Mouse (Mus musculus) kidney, adult 10 weeks (tissue): ENCODE data around the gene Gsg1l2. TPM values are rescaled to one million over a fixed set of nuclear protein-coding genes. Genes with fewer than 3 reads are reported as not detected.

Experiments used
- polyA plus RNA-seq: library from polyadenylated mRNA; stranded (reverse); fragments of 350-450 nt; fragmentation: Illumina TruSeq; extraction: RNeasy Lipid Tissue Mini Kit (QIAGEN cat#74804); gene quantifications from one replicate; pipeline ENCODE4 v1.2.3, GENCODE M21; 2014; ENCODE audit warnings: low read depth, low replicate concordance

Gsg1l2 gene
- polyA plus RNA-seq, result not detected

DNA sequence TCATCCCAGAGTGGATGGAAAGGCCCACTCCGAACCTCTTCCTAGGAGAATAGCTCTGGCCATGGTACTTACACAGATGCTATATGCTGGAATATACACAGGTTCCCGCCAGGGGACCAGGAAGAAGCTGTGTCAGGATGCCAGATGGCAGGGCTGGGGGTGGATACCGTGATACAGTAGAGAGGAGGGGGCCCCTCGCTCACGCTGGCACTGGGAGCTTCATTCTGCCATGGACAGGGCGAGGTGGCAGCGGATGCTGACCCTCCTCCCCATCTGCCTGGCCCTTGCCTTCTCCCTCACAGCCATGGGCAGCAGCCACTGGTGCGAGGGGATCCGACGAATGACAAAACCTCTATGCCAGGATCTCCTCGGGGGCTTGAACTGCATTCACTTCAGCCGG is at the start of gene Gsg1l2:
Gene Gsg1l2 (plus strand): TSS at position 230 of the 400 bp plus-strand sequence.

DNA sequence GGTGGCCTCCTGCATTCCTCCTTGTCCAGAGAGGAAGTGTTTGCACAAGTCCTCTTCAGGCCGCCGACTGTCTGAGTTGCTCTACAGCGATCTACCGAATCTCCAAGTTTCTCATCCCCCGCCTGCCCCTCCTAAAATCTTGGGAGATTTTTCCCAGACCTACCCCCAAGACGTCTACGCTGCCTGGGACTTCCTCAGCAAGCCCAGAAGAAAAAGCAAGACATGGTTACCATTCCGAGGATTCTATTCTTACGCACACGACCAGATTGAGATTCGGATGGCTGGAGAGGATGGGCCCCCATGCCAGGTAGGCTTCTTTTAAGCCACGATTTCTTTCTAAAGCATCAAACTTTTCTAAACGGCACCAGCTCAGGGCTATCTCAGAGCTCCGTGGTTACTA is 3.4 kb upstream of the Gsg1l2 start, which contains the start of gene Glp2r:
Gene Glp2r (minus strand): TSS at position 101 of the 400 bp plus-strand sequence.

DNA sequence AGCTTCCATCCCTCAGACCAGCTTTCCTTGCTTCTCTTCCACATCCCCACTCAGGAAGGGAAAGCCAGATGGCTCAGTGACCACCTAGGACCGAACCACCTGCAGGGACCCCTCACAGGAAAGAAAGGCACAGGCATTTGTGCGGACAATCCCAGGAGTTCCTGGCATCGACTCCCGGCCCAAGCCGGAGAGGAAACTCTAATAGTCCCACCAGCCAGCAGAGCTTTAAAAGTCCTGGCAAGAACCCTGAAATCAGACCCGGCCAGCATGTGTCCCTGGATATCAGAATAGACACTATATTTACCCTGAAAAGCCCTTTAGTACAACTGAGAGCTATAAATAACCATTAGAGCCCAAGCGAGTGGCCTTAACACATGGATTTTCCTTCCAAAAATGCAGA is 23.5 kb downstream of the Gsg1l2 start, which contains the start of gene Dhrs7c:
Gene Dhrs7c (plus strand): TSS at position 257 of the 400 bp plus-strand sequence.

Other genes with a start within 250 kb of the Gsg1l2 start
- gene Rcvrn, start 79.3 kb upstream of the Gsg1l2 start, polyA plus RNA-seq, result not detected
- gene Glp2r, start 3.5 kb upstream of the Gsg1l2 start, polyA plus RNA-seq, result not detected
- gene Dhrs7c, start 23.6 kb downstream of the Gsg1l2 start, polyA plus RNA-seq, result not detected
- 0.65 TPM for gene Usp43, start 147.5 kb downstream of the Gsg1l2 start, polyA plus RNA-seq
- 1.2 TPM for gene Cfap52, start 191.0 kb downstream of the Gsg1l2 start, polyA plus RNA-seq
- 34.6 TPM for gene Stx8, start 191.6 kb downstream of the Gsg1l2 start, polyA plus RNA-seq